Mouse (Mus musculus): ENCODE measurements around the gene Cry2. TPM values are rescaled to one million over a fixed set of nuclear protein-coding genes. Genes with fewer than 3 reads are reported as not detected.

Cry2 gene
- polyA plus RNA-seq, 1 experiment from 2014 or later, result 22.1 TPM

DNA sequence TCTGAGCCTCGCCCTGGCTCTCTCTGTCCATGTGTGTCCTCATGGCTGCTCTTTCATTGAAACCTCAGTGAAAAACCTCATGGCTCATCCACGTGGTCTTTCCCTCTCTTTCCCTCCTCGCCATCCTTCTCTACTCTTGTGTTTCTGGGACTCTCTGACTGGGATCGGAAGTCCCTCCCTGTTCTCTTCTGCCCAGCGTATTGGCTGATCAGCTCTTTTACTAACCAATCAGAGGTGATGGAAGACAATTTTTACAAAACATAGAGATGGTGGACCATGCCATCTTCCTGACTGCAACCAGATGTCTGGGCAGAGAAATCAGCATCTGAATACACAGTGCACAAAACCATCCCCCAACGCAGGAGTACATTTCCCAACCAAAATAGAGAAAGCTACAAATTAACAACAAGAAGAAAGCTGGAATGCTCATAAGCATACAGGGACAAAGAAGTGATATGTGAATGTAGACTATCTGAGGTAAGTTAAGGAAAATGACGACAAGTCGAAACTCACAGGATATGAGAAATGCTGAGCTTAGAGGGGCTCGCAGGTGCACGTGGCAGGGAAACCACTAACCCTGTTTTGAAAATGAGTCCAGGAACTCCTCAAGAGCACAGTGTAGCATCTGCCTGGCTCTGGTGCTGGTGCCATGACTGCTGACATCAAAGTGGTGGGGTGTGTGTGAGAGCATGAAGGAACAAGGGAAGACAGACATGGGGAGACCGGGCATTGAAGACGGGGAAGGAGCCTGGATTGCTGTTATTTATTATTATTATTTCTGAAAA, 38.2 kb upstream of the Cry2 start:
- no peaks in the 10 kb centered on the region for H3K4me1 ChIP-seq (replicated peaks; ENCODE audit: control insufficient read depth, insufficient read depth, low read length)
- ATAC-seq (ENCODE audit: low FRiP score), result no peak
- no peaks in the 10 kb centered on the region for H3K36me3 ChIP-seq (ENCODE audit: control insufficient read depth, insufficient read depth, low read length)
- no peak overlapping the region for H3K4me2 ChIP-seq (replicated peaks; ENCODE audit: low read depth, low read length)
- H3K27me3 ChIP-seq (ENCODE audit: control insufficient read depth, insufficient read depth, low read length), result no peaks in the 10 kb centered on the region
- H3K9ac ChIP-seq (ENCODE audit: low read depth, low read length), result no peak overlapping the region
- no peak overlapping the region for H3K4me3 ChIP-seq (ENCODE audit: low read depth, low read length)
- 86% methylated on average over 12 of the region's 12 CpGs for WGBS
- H3K27ac ChIP-seq (ENCODE audit: low read depth, low read length), result no peak overlapping the region
- no peak for DNase-seq (ENCODE audit: low spot score)
- no peaks in the 10 kb centered on the region for H3K9me3 ChIP-seq (ENCODE audit: control insufficient read depth, low read length)

DNA sequence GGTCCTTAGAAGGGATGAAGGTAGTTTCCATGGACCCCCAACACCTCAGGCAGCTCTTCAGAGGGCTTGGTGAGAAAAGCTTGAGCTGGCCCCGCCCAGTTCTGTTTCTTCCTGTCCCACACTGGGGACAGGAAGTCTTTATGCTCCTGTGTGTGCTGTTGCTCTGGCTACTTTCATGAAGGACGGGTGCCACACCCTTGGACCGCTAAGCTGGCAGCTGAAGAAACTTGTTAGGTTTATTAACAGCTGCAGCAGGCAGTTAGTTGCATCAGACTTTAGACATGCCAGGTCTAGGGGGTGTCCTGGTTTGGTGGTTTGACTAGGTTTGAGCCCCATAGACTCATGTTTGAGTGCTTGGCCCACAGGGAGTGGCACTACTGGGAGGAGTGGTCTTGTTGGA, 30.8 kb upstream of the Cry2 start:
- WGBS, result 73% methylated on average over 3 of the region's 3 CpGs

DNA sequence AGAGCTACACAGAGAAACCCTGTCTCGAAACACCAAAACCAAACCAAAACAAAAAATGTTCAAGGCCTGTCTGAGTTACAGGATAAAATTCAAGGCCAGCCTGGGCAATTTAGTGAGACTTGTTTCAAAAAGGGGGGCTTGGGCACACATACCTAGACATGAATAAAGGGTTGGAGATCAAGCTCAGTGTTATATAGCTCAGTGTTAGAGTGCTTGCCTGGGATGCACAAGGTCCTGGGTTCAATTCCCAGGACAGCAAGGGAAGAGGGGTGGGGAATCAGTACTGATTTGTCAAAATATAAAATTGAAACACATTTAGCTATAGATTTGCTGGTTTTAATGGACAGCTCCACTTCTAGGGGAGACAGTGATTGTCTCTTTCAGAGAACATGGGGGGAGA, 27.4 kb upstream of the Cry2 start:
- no peak for ATAC-seq (ENCODE audit: low FRiP score)
- 69% methylated on average over 1 of the region's 1 CpGs for WGBS

More for the DNA sequence above, 30.8 kb upstream of the Cry2 start:
- DNase-seq (ENCODE audit: low spot score), result no peak
- H3K9ac ChIP-seq (ENCODE audit: low read depth, low read length), result no peak overlapping the region
- ATAC-seq (ENCODE audit: low FRiP score), result no peak
- peaks cover 12% of the 10 kb centered on the region for H3K27me3 ChIP-seq (ENCODE audit: control insufficient read depth, insufficient read depth, low read length)
- no peaks in the 10 kb centered on the region for H3K4me1 ChIP-seq (replicated peaks; ENCODE audit: control insufficient read depth, insufficient read depth, low read length)
- no peaks in the 10 kb centered on the region for H3K9me3 ChIP-seq (ENCODE audit: control insufficient read depth, low read length)
- H3K4me2 ChIP-seq (replicated peaks; ENCODE audit: low read depth, low read length), result no peak overlapping the region
- no peaks in the 10 kb centered on the region for H3K36me3 ChIP-seq (ENCODE audit: control insufficient read depth, insufficient read depth, low read length)
- H3K4me3 ChIP-seq (ENCODE audit: low read depth, low read length), result no peak overlapping the region
- no peak overlapping the region for H3K27ac ChIP-seq (ENCODE audit: low read depth, low read length)

DNA sequence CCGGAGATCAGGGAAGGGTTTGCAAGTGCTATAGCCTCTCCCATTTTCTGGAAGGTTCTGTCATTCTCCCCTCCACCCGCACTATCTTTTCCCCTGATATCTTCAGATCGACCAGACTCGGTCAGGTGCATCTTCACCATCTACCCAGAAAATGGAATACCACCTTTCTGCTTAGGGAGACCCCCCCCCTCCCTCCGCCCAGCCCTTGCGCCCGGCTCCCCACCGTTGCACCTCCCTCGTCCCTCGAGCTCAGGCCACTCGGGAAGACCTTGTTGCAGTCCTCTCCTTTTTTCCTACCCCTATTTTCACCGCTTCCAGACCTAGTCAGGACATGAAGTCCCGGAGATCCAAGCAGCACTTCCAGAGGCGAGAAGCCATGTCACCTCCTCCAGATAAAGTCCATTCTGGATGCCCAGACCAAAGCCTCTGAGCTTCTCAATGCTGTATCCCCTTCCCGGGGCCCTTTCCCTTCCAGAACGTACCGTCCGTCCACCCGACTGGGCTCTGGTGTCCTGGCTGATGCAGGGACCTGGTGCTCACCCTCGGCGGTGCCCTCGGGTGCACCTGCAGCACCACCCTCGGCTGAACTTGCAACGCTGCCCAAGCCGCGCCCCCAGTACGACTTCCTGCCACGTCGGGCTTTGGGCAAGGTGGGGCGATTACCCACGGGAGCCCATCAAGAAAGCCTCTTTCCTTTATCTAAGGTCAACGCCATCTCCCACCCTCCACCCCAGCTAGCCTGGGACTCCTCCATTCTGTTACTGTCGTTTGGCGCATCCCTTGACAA, 26.3 kb upstream of the Cry2 start, which contains the start of gene Slc35c1:
Gene Slc35c1, minus strand, starts transcription at position 618 of the 787 bp plus-strand sequence.
- ATAC-seq (ENCODE audit: low FRiP score), result peak; percentile 43
- Histone ChIP-seq H3K9ac (ENCODE audit: low read depth, low read length) (peak within 1 kb of the TSS; percentile 61; the same call in 1 of the 2 replicates), H3K27me3 (ENCODE audit: control insufficient read depth, insufficient read depth, low read length) (peaks cover 12% of the 10 kb centered on the region), H3K4me1 (replicated peaks; ENCODE audit: control insufficient read depth, insufficient read depth, low read length) (peaks cover 4% of the 10 kb centered on the region), H3K27ac (ENCODE audit: low read depth, low read length) (no peak within 1 kb of the TSS), H3K36me3 (ENCODE audit: control insufficient read depth, insufficient read depth, low read length) (no peaks in the 10 kb centered on the region), H3K4me3 (ENCODE audit: low read depth, low read length) (peak within 1 kb of the TSS; percentile 67), H3K4me2 (replicated peaks; ENCODE audit: low read depth, low read length) (peak within 1 kb of the TSS; percentile 89), H3K9me3 (ENCODE audit: control insufficient read depth, low read length) (no peaks in the 10 kb centered on the region)
- DNase-seq (ENCODE audit: low spot score), result no peak
- WGBS, result 2% methylated on average over 34 of the region's 34 CpGs

More for the DNA sequence above, 27.4 kb upstream of the Cry2 start:
- Histone ChIP-seq H3K4me3 (ENCODE audit: low read depth, low read length) (no peak overlapping the region), H3K4me2 (replicated peaks; ENCODE audit: low read depth, low read length) (no peak overlapping the region), H3K9ac (ENCODE audit: low read depth, low read length) (no peak overlapping the region), H3K4me1 (replicated peaks; ENCODE audit: control insufficient read depth, insufficient read depth, low read length) (peaks cover 4% of the 10 kb centered on the region), H3K27me3 (ENCODE audit: control insufficient read depth, insufficient read depth, low read length) (peaks cover 12% of the 10 kb centered on the region), H3K36me3 (ENCODE audit: control insufficient read depth, insufficient read depth, low read length) (no peaks in the 10 kb centered on the region), H3K27ac (ENCODE audit: low read depth, low read length) (no peak overlapping the region), H3K9me3 (ENCODE audit: control insufficient read depth, low read length) (no peaks in the 10 kb centered on the region)
- no peak for DNase-seq (ENCODE audit: low spot score)

DNA sequence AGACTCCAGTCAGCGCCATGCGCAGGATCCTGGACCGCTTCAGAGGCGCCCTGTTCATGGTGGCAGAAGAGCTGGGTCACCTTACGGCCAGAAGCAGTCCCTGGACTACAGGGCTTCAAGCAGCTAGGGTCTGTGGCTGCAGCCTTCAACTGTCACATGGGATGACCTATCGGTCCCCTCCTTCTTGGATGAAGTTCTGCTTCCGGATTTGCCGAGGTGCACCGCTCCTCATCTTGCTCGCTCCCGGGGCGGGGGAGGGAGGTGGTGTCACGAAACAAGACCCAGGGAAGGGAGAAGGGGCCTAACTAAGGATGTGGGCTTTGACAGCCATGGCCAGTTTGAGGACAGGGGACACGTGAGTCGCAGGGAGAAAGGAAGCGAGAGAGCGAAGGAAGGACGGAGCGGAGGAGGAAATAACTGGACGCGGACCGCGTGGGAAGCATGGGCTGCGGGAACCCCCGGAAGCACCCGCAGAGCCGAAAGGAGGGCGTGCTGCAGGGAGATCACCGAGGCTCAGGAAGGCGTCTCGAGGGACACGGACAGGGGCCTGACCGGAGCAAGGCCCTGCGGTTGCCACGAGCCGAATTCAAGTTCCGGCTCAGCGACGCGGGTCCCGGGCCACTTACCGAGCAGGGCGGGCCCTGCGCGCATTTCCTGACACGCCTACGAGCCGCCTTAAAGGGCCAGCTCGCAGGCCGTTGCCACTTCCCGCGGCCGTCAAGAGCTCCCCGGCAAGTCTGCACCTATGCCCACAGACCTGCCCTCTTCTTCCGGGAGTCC, 25.5 kb upstream of the Cry2 start:
- Histone ChIP-seq H3K36me3 (ENCODE audit: control insufficient read depth, insufficient read depth, low read length) (no peaks in the 10 kb centered on the region), H3K27ac (ENCODE audit: low read depth, low read length) (no peak overlapping the region), H3K4me1 (replicated peaks; ENCODE audit: control insufficient read depth, insufficient read depth, low read length) (peaks cover 4% of the 10 kb centered on the region), H3K4me3 (ENCODE audit: low read depth, low read length) (peak overlapping the region; percentile 67), H3K4me2 (replicated peaks; ENCODE audit: low read depth, low read length) (peak overlapping the region; percentile 89), H3K27me3 (ENCODE audit: control insufficient read depth, insufficient read depth, low read length) (peaks cover 12% of the 10 kb centered on the region), H3K9ac (ENCODE audit: low read depth, low read length) (peak overlapping the region; percentile 61; the same call in 1 of the 2 replicates), H3K9me3 (ENCODE audit: control insufficient read depth, low read length) (no peaks in the 10 kb centered on the region)
- under 1% methylated on average over 54 of the region's 55 CpGs for WGBS
- ATAC-seq (ENCODE audit: low FRiP score) (peak; percentile 88), DNase-seq (ENCODE audit: low spot score) (peak; percentile 86)

DNA sequence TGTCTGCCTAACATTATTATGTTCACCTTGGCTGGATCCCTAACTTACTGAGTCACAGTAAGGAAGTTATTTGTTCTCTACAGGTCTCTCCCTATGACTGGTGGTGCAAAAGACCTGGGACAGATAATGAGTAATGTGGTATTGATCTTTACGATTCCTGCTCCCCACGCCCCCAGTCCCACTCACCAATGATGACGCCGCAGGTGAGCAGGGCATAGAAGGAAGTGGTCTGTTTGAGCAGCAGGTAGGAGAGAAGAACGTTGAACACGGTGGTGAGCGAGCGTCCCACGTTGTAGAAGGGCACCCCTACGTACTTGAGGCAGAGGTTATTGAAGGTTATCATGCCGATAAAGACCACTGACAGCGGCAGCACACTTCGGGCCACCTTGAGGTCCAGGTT, 24.6 kb upstream of the Cry2 start:
- Histone ChIP-seq H3K27ac (ENCODE audit: low read depth, low read length) (no peak overlapping the region), H3K9ac (ENCODE audit: low read depth, low read length) (no peak overlapping the region), H3K4me3 (ENCODE audit: low read depth, low read length) (peak overlapping the region; percentile 67), H3K27me3 (ENCODE audit: control insufficient read depth, insufficient read depth, low read length) (peaks cover 12% of the 10 kb centered on the region), H3K4me2 (replicated peaks; ENCODE audit: low read depth, low read length) (peak overlapping the region; percentile 89), H3K9me3 (ENCODE audit: control insufficient read depth, low read length) (no peaks in the 10 kb centered on the region), H3K36me3 (ENCODE audit: control insufficient read depth, insufficient read depth, low read length) (no peaks in the 10 kb centered on the region), H3K4me1 (replicated peaks; ENCODE audit: control insufficient read depth, insufficient read depth, low read length) (peaks cover 4% of the 10 kb centered on the region)
- 74% methylated on average over 13 of the region's 13 CpGs for WGBS
- ATAC-seq (ENCODE audit: low FRiP score), result no peak
- no peak for DNase-seq (ENCODE audit: low spot score)

DNA sequence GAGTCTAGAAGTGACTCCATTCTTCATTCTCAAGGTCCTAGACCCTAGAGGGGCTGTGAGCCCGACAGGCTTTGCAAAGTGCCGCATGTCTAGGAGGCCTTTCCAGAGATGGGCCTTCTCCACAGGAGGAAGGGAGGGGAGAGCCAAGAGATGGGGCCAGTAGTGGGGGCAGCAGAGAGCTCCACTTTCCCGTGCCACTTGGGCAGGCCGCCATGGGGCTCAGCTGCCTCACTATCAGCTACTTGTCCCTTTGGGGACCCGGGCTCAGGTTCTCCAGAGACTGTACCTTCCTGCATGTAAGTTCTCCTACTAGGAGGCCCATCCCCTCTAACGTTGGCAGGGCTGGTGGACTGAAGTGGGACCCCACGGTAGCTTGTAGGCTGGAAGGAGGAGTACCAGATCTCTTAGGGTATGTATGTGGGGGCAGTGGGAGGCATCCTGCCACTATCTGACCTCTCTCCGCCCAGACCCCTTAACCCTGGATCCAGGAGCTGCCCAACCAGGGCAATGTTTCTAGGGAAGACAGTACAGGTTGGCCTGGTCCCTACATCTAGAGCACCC, 23.2 kb upstream of the Cry2 start:
- Histone ChIP-seq H3K9ac (ENCODE audit: low read depth, low read length) (no peak overlapping the region), H3K27me3 (ENCODE audit: control insufficient read depth, insufficient read depth, low read length) (peaks cover 11% of the 10 kb centered on the region), H3K36me3 (ENCODE audit: control insufficient read depth, insufficient read depth, low read length) (no peaks in the 10 kb centered on the region), H3K27ac (ENCODE audit: low read depth, low read length) (no peak overlapping the region), H3K4me3 (ENCODE audit: low read depth, low read length) (no peak overlapping the region), H3K4me2 (replicated peaks; ENCODE audit: low read depth, low read length) (no peak overlapping the region), H3K9me3 (ENCODE audit: control insufficient read depth, low read length) (no peaks in the 10 kb centered on the region), H3K4me1 (replicated peaks; ENCODE audit: control insufficient read depth, insufficient read depth, low read length) (peaks cover 4% of the 10 kb centered on the region)
- DNase-seq (ENCODE audit: low spot score) (no peak), ATAC-seq (ENCODE audit: low FRiP score) (no peak)
- 78% methylated on average over 8 of the region's 8 CpGs for WGBS

DNA sequence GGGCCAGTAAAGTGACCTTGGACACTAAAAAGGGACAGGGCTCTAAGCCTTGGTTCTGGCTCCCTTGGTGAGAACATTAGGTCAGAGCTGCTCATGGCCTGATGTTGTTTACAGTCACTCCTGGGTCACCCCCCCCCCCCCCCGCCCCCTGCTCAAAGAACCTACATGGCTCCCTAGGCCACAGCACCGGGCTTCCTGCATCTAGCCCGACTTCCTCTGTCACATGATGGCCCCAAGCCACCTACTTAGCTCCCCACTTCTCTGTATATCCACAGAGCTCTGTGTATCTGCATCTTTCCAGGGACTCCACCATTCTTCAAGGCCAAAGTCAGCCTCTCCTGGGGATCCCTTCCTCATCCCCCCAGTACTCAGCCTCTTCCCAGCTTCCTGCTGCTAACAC, 21.9 kb upstream of the Cry2 start:
- peaks cover 4% of the 10 kb centered on the region for H3K4me1 ChIP-seq (replicated peaks; ENCODE audit: control insufficient read depth, insufficient read depth, low read length)
- H3K9me3 ChIP-seq (ENCODE audit: control insufficient read depth, low read length), result no peaks in the 10 kb centered on the region
- peaks cover 7% of the 10 kb centered on the region for H3K27me3 ChIP-seq (ENCODE audit: control insufficient read depth, insufficient read depth, low read length)
- H3K4me3 ChIP-seq (ENCODE audit: low read depth, low read length), result no peak overlapping the region
- DNase-seq (ENCODE audit: low spot score) (no peak), ATAC-seq (ENCODE audit: low FRiP score) (no peak)
- H3K36me3 ChIP-seq (ENCODE audit: control insufficient read depth, insufficient read depth, low read length), result no peaks in the 10 kb centered on the region
- no peak overlapping the region for H3K9ac ChIP-seq (ENCODE audit: low read depth, low read length)
- 42% methylated on average over 2 of the region's 3 CpGs for WGBS
- no peak overlapping the region for H3K27ac ChIP-seq (ENCODE audit: low read depth, low read length)
- no peak overlapping the region for H3K4me2 ChIP-seq (replicated peaks; ENCODE audit: low read depth, low read length)
